Mouse (Mus musculus) kidney, embryonic 15.5 days (tissue): Measurements from ENCODE around the gene Ppm1m. TPM values are rescaled to one million over a fixed set of nuclear protein-coding genes. Genes with fewer than 3 reads are reported as not detected.
A peak's percentile ranks its signal among the peaks of the same experiment; 100 is the strongest.

Source experiments
- ATAC-seq: fragments of 200-750 bp; cut with Nextera tagmentation; replicated peaks from 2 replicates; pipeline ENCODE4 v1.8.0; 2017; ENCODE audit warnings: moderate TSS enrichment; ENCODE audit not compliant: low FRiP score
- H3K27ac ChIP-seq: fragments of 300-500 bp; sonication (generic); 2 replicates; pipeline ENCODE4 v1.5.1; 2015; ENCODE audit warnings: mild to moderate bottlenecking, inconsistent platforms
- H3K27me3 ChIP-seq: fragments of 300-500 bp; sonication (generic); 2 replicates; pipeline ENCODE4 v1.6.1; 2015; ENCODE audit warnings: inconsistent platforms
- H3K36me3 ChIP-seq: fragments of 300-500 bp; sonication (generic); 2 replicates; pipeline ENCODE4 v1.6.1; 2015; ENCODE audit warnings: inconsistent platforms
- H3K4me1 ChIP-seq: fragments of 300-500 bp; sonication (generic); 2 replicates; pipeline ENCODE4 v1.6.1; 2015; ENCODE audit warnings: inconsistent platforms
- H3K4me2 ChIP-seq: fragments of 300-500 bp; sonication (generic); 2 replicates; pipeline ENCODE4 v1.6.1; 2015; ENCODE audit warnings: moderate library complexity, mild to moderate bottlenecking, inconsistent platforms
- H3K4me3 ChIP-seq: fragments of 300-500 bp; sonication (generic); replicated peaks from 2 replicates; pipeline ENCODE4 v1.5.1; 2015; ENCODE audit warnings: mild to moderate bottlenecking, inconsistent platforms
- H3K9ac ChIP-seq: fragments of 300-500 bp; sonication (generic); 2 replicates; pipeline ENCODE4 v1.6.1; 2015; ENCODE audit warnings: mild to moderate bottlenecking, inconsistent platforms
- H3K9me3 ChIP-seq: fragments of 300-500 bp; sonication (generic); replicated peaks from 2 replicates; pipeline ENCODE4 v1.6.1; 2016; ENCODE audit warnings: inconsistent platforms
- WGBS: fragments of 180-500 bp; shearing (Covaris S2); methylation state at CpG from one replicate; pipeline ENCODE4 v1.1.7; 2015; ENCODE audit warnings: mixed read lengths; 5-methylcytosine and 5-hydroxymethylcytosine counted together
- polyA plus RNA-seq: library from polyadenylated mRNA; unstranded; fragments of >200 nt; fragmentation: Nextera tagmentation; extraction: Ambion mirVana; gene quantifications from 2 replicates; pipeline ENCODE4 v1.2.1, GENCODE M21; 2015

The Ppm1m gene
- polyA plus RNA-seq, 1 experiment from 2014 or later = 55.1 TPM

DNA sequence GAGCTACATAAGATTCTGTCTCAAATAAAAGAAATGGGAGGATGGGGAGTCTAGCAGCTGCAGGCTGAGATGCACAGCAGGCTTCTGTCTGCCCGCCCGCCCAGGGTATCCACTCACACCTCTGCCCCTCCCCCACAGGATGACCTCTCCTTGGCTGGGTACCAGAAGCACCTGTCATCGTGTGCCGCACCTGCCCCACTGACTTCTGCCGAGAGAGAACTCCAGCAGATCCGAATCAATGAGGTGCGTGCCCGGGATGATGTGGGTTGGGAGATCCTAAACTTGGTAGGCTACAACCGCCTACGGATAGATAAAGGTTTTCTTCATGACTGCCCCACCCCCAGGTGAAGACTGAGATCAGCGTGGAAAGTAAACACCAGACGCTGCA lies 13.0 kb upstream of the Ppm1m start:
- Histone ChIP-seq H3K4me2 (peak overlapping the region; percentile 54; the same call in 1 of the 2 replicates), H3K4me1 (peaks cover 16% of the 10 kb centered on the region), H3K9ac (no peak overlapping the region), H3K4me3 (no peak overlapping the region), H3K27me3 (no peaks in the 10 kb centered on the region), H3K36me3 (peaks cover 51% of the 10 kb centered on the region), H3K9me3 (no peaks in the 10 kb centered on the region), H3K27ac (no peak overlapping the region)
- WGBS = 85% methylated on average over 12 of the region's 12 CpGs
- ATAC-seq = no peak

DNA sequence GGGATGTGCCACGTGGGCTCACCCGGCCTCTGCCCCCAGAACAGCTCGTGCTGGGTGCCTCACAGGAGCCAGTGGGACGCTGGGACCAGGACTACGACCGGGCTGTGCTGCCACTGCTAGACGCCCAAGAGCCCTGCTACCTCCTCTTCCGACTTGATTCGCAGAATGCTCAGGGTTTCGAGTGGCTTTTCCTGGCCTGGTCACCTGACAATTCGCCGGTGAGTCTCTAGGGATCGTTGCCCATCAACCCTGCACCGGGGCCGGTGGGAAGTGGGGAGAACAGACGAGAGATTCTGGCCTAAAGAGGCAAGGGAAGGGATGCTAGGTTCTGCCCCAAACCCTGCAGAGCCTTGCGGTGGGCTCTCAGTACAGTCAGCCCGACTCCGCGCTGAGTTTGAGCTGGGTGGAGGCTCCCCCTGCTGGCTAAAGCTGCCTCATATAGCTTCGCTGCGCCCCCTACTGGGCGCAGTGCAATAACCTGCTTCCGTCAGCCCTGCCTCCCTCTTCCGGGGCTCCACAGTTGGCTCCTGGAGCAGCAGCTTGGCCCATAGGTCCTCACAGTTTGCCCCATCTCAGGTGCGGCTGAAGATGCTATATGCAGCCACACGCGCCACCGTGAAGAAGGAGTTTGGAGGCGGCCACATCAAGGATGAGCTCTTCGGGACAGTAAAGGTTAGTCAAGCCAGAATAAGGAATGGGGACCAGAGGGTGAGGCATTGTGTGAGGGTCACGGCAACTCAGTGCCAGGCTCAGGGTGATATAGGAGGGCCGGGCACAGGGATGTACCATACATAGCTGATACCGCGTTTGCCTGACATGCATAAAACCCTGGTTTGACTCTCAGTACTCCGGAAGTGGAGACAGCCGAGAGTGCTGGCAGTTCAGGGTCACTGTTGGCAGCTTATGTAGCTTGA lies 12.4 kb upstream of the Ppm1m start:
- H3K4me3 ChIP-seq = peak overlapping the region; percentile 24
- 21% methylated on average over 37 of the region's 37 CpGs for WGBS
- ATAC-seq = peak; percentile 84
- 0 out of 2 replicates have a peak overlapping the region, but pooled peaks have one; percentile 33 for H3K27ac ChIP-seq
- no peaks in the 10 kb centered on the region for H3K27me3 ChIP-seq
- no peaks in the 10 kb centered on the region for H3K9me3 ChIP-seq
- peak overlapping the region; percentile 54 for H3K4me2 ChIP-seq
- H3K4me1 ChIP-seq = peaks cover 17% of the 10 kb centered on the region
- H3K9ac ChIP-seq = peak overlapping the region; percentile 43
- H3K36me3 ChIP-seq = peaks cover 52% of the 10 kb centered on the region

DNA sequence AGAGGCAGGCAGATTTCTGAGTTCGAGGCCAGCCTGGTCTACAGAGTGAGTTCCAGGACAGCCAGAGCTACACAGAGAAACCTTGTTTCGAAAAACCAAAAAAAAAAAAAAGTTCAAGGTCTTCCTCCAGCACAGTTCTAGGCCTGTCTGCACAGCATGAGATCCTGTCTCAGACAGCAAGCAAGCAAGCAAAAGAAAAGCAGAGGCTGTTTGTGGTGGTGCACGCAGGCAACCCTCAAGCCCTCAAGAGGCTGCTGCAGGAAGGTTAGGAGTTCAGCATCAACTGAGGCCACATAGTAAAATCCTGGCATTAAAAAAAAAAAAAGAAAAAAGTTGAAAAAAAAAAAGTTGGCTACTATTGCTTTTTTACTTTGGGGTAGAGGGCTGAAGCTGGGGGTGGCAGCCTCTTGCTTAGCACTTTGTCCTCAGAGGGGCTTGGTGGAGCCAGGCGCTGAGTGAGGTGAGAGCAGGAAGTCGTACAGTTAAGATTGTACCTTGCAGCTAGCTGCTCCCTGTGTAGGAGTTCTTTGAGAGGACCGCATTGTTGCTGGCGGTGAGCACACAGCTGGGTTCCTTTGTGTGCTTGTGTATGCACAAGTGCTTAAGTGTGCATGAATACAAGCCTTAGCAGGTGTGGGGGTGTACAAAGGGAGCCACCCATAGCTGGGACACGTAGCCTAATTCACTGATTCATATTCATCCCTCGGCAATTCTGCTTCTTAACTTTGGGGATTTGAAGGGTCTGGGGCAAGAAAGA lies 11.5 kb upstream of the Ppm1m start:
- no peak overlapping the region for H3K4me3 ChIP-seq
- H3K27ac ChIP-seq = 0 out of 2 replicates have a peak overlapping the region, but pooled peaks have one; percentile 33
- H3K4me2 ChIP-seq = peak overlapping the region; percentile 54
- 62% methylated on average over 9 of the region's 9 CpGs for WGBS
- no peaks in the 10 kb centered on the region for H3K27me3 ChIP-seq
- H3K36me3 ChIP-seq = peaks cover 55% of the 10 kb centered on the region
- H3K4me1 ChIP-seq = peaks cover 24% of the 10 kb centered on the region
- H3K9me3 ChIP-seq = no peaks in the 10 kb centered on the region
- no peak overlapping the region for H3K9ac ChIP-seq
- ATAC-seq = no peak

DNA sequence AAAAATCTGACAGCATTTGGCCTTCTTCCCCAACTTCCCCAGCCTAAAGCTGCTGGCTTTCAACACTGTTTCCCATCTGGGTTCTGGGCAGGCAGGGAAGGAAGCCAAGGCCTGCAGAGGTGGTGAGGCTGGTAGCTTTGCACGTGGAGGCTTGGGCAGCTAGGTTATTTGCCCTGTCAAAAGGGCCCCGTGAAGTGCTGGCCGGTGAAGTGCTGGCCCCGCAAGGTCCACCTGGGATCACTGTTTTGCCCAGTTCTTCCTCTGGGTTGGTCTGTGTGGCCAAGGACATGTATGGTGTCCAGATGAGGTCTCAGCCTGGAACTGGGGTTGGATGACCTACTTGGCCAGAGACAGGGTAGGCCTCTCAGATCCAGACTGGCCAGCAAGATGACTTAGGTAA lies 10.4 kb upstream of the Ppm1m start:
- Histone ChIP-seq H3K4me1 (peaks cover 34% of the 10 kb centered on the region), H3K9me3 (no peaks in the 10 kb centered on the region), H3K9ac (no peak overlapping the region), H3K27me3 (no peaks in the 10 kb centered on the region), H3K27ac (no peak overlapping the region), H3K4me2 (no peak overlapping the region), H3K4me3 (no peak overlapping the region), H3K36me3 (peaks cover 49% of the 10 kb centered on the region)
- WGBS = 93% methylated on average over 4 of the region's 4 CpGs
- ATAC-seq = no peak

DNA sequence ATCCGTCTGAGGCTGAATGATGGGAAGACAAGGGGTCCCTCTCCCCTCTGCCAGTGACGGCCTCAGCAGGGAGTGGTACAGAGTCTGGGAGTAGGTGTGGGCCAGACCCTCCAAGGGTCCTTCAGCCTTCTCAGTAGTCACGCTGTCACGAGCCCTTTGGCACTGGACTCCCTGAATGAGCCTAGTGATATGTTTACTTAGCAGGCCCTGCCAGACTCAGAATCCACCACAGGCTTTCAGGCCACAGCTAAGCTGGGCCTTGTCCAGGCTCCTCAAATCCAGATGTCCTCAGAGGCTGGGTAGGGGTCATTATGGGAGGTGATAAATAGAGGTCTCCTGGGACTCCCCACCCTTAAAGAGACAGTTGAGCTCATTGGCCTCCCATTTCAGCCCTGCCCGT lies 8.6 kb upstream of the Ppm1m start:
- no peak overlapping the region for H3K4me3 ChIP-seq
- no peak overlapping the region for H3K27ac ChIP-seq
- H3K4me2 ChIP-seq = no peak overlapping the region
- H3K4me1 ChIP-seq = peaks cover 52% of the 10 kb centered on the region
- H3K9me3 ChIP-seq = no peaks in the 10 kb centered on the region
- no peak overlapping the region for H3K9ac ChIP-seq
- ATAC-seq = no peak
- WGBS = 57% methylated on average over 5 of the region's 5 CpGs
- H3K36me3 ChIP-seq = peaks cover 31% of the 10 kb centered on the region
- H3K27me3 ChIP-seq = no peaks in the 10 kb centered on the region

DNA sequence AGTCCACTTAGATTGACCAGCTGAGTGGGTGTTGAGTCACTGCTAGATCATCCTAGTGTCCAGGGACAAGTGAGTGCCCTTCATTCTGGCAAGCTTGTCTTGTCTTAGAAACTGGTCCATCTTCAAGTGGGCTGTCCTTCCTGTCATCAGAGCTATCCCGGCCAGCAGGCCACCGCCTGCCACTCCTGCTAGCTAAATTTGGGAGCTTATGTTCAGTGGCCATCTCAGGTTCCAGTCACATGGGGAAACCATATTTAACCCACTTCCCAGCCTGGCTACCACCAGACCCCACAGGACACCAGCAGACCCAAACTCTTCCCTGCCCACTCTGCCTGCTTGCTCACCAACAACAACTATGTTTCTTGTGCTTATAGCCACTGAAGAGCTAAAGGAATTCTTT lies 7.0 kb upstream of the Ppm1m start:
- WGBS = 77% methylated on average over 2 of the region's 2 CpGs

DNA sequence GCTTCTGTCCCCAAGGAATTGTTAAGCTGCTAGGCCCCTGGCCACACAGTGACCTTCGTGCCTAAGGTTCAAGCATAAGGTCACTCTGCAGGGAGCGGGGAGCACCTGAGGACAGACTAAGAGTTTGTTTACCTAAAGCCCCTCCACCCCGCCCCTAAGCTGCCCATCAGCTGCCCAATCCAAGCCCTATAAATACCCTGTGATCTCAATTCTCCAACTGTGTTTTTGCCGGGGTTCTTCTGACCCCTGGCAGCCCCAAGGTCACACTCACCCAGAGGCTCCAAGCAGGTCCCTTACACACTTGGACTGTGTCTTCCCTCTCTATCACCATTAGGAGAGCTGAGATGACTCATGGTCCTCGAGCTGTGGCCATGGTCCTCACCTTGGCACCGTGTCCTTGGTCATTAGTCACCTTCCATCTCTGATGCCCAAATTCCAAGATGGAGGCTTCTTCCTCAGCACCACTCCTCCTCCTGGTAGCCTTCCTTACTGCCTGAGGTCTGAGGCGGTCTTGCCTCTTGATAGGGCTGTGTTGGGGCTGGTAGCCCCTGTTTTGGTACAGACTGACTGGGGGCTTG lies 6.3 kb upstream of the Ppm1m start:
- no peaks in the 10 kb centered on the region for H3K27me3 ChIP-seq
- H3K27ac ChIP-seq = no peak overlapping the region
- no peak overlapping the region for H3K4me2 ChIP-seq
- H3K9me3 ChIP-seq = no peaks in the 10 kb centered on the region
- no peak for ATAC-seq
- no peak overlapping the region for H3K4me3 ChIP-seq
- no peak overlapping the region for H3K9ac ChIP-seq
- H3K4me1 ChIP-seq = peaks cover 41% of the 10 kb centered on the region
- H3K36me3 ChIP-seq = peaks cover 21% of the 10 kb centered on the region
- 76% methylated on average over 7 of the region's 7 CpGs for WGBS

More for the DNA sequence above, 7.0 kb upstream of the Ppm1m start:
- no peak overlapping the region for H3K4me2 ChIP-seq
- no peak for ATAC-seq
- H3K27me3 ChIP-seq = no peaks in the 10 kb centered on the region
- no peaks in the 10 kb centered on the region for H3K9me3 ChIP-seq
- H3K4me3 ChIP-seq = no peak overlapping the region
- H3K36me3 ChIP-seq = peaks cover 21% of the 10 kb centered on the region
- H3K27ac ChIP-seq = no peak overlapping the region
- peaks cover 48% of the 10 kb centered on the region for H3K4me1 ChIP-seq
- H3K9ac ChIP-seq = no peak overlapping the region

DNA sequence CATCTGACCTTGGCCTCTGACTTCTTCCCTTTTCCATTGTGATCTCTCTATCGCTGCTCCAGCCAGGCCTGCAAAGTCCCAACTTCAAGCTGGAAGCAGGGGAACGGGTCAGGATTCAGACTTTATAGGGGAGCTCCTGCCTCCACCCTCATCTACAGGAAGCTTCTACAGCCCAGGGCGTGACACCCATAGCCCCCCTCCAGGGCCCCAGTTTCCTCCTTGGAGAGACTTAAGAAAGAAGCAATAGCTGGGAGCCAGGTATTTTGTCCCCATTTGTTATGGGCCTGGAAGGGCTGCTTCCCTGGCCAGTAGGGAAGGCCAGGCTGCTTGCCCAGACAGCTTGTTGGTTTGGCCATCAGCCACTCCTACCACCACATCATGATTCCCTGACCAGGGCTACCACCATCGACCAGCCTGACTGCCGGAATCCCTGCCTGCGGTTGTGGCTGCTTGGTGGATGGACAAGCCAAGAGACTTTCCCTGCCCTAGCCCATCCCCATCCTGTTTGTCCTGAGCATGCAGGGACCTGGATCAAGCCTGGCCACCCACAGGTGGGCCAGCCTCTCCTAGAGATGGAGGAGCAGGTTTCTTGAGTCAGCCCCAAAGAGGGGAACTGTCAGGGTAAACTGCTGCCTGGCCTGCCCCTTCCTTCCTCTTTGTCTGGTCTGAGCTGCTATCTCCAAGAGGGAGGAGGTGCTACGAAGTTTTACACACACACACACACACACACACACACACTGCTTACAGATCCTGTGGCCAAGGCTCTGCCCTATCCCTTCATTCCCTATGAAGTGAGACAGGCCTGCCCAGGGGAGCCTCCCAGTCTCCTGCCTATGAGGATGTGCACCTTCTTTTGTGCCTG lies 4.7 kb upstream of the Ppm1m start:
- peak overlapping the region; percentile 68; the same call in 1 of the 2 replicates for H3K9ac ChIP-seq

DNA sequence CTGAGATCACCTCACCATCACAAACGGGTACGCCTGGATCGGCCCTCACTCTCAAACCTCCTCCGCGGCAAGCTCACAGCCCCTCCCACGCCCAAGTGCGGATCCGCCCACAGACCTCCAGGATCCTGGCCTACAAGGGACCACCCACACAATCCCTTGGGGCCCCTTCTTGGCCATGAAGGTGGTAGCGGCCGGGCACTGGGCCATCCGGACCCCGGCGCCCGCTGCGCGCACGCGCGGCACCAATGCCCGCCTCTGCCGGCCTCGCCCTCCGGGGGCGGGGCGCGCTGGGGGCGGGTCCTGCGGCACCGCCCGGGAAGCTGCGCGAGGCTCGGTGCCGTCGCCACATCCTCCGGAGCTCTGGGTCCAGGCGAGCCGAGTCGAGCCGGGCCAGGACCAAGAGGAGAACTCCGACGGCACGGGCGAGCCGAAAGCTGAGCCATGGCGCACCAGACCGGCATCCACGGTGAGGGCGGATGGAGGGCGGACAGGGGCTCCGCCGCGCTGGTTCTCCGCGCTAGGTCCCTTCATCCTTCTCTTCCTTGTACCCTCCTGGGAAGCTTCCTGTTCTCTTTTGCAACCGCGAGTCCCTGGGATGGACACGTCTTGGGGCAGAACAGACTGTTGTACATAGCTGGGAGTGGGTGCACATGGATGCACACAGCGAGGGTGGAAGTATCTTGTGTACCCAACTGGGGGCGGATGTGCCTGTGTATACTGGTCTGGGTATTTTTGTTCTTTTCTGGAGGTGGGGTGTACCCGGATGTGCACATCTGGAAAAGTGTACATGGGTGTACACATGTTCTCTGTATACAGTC lies 3.5 kb upstream of the Ppm1m start, which contains the start of gene Twf2:
Gene Twf2, plus strand, starts transcription at position 290 of the 818 bp plus-strand sequence.
- ATAC-seq = peak; percentile 90
- Histone ChIP-seq H3K36me3 (peaks cover 7% of the 10 kb centered on the region; the same call in 1 of the 2 replicates), H3K4me2 (peak within 1 kb of the TSS; percentile 66), H3K27ac (peak within 1 kb of the TSS; percentile 65), H3K4me3 (peak within 1 kb of the TSS; percentile 61), H3K27me3 (no peaks in the 10 kb centered on the region), H3K4me1 (peaks cover 60% of the 10 kb centered on the region), H3K9ac (peak within 1 kb of the TSS; percentile 68), H3K9me3 (no peaks in the 10 kb centered on the region)
- WGBS = 1% methylated on average over 59 of the region's 61 CpGs

More for the DNA sequence above, 4.7 kb upstream of the Ppm1m start:
- ATAC-seq = no peak
- Histone ChIP-seq H3K9me3 (no peaks in the 10 kb centered on the region), H3K4me2 (peak overlapping the region; percentile 66), H3K27me3 (no peaks in the 10 kb centered on the region), H3K27ac (peak overlapping the region; percentile 65; the same call in 1 of the 2 replicates), H3K36me3 (peaks cover 17% of the 10 kb centered on the region), H3K4me1 (peaks cover 52% of the 10 kb centered on the region), H3K4me3 (peak overlapping the region; percentile 61)
- WGBS = 59% methylated on average over 7 of the region's 7 CpGs

DNA sequence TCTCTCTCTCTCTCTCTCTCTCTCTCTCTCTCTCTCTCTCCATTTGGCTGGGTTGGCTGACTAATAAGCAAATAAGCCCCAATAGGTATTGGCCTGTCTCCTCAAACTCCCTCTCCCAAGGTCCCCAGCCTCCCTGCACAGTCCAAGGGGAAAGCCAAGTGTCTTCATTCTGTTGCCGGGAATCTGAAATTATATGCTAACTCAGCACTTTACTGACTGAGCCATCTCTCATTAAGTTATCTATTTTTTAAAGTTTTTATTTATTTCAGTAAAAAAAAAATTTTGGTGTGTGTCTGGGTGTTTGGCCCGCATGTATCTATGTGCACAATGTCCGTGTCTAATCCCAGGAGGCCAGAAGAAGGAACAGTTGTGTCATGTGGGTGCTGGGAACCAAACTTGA lies 2.3 kb upstream of the Ppm1m start:
- H3K9ac ChIP-seq = no peak overlapping the region
- no peaks in the 10 kb centered on the region for H3K27me3 ChIP-seq
- peak overlapping the region; percentile 66; the same call in 1 of the 2 replicates for H3K4me2 ChIP-seq
- WGBS = 83% methylated on average over 3 of the region's 3 CpGs
- H3K4me1 ChIP-seq = peaks cover 68% of the 10 kb centered on the region
- H3K4me3 ChIP-seq = peak overlapping the region; percentile 61
- no peaks in the 10 kb centered on the region for H3K9me3 ChIP-seq
- ATAC-seq = no peak
- peaks cover 9% of the 10 kb centered on the region; the same call in 1 of the 2 replicates for H3K36me3 ChIP-seq
- no peak overlapping the region for H3K27ac ChIP-seq
